Mouse (Mus musculus) ES-Bruce4 (cell line): ENCODE measurements around the gene Gpr27. TPM values are rescaled to one million over a fixed set of nuclear protein-coding genes. Genes with fewer than 3 reads are reported as not detected.
A peak's percentile ranks its signal among the peaks of the same experiment; 100 is the strongest.

ENCODE experiments used
- H3K27ac ChIP-seq: 2 replicates; pipeline ENCODE4 v1.5.1; 2012; ENCODE audit warnings: low read length, inconsistent platforms; ENCODE audit not compliant: insufficient read depth
- H3K27me3 ChIP-seq: 2 replicates; pipeline ENCODE4 v1.6.1; 2012; ENCODE audit warnings: mild to moderate bottlenecking, low read length, inconsistent platforms; ENCODE audit not compliant: control insufficient read depth, poor library complexity, insufficient read depth, severe bottlenecking
- H3K36me3 ChIP-seq: 2 replicates; pipeline ENCODE4 v1.6.1; 2012; ENCODE audit warnings: inconsistent platforms, mild to moderate bottlenecking, low read length, moderate library complexity; ENCODE audit not compliant: control insufficient read depth, poor library complexity, insufficient read depth, severe bottlenecking
- H3K4me1 ChIP-seq: one replicate; pipeline ENCODE4 v1.8.1; 2011; ENCODE audit warnings: low read length; ENCODE audit not compliant: control insufficient read depth, insufficient read depth
- H3K4me3 ChIP-seq: 2 replicates; pipeline ENCODE4 v1.5.1; 2011; ENCODE audit warnings: low read depth, mild to moderate bottlenecking, low read length
- H3K9ac ChIP-seq: 2 replicates; pipeline ENCODE4 v1.6.1; 2012; ENCODE audit warnings: low read depth, mild to moderate bottlenecking, inconsistent platforms; ENCODE audit not compliant: poor library complexity, severe bottlenecking
- H3K9me3 ChIP-seq: replicated peaks from 2 replicates; pipeline ENCODE4 v1.6.1; 2012; ENCODE audit warnings: mild to moderate bottlenecking, low read length, inconsistent platforms; ENCODE audit not compliant: control insufficient read depth, poor library complexity, insufficient read depth, severe bottlenecking
- CTCF ChIP-seq: IDR thresholded peaks from one replicate; pipeline ENCODE4 v1.8.1; 2011; ENCODE audit warnings: low read depth, low read length
- EP300 ChIP-seq: IDR thresholded peaks from 2 replicates; pipeline ENCODE4 v1.6.1; 2011; ENCODE audit warnings: low read depth, low read length; ENCODE audit not compliant: insufficient read depth
- POLR2A ChIP-seq: IDR thresholded peaks from one replicate; pipeline ENCODE4 v1.8.1; 2011; ENCODE audit warnings: low read length; ENCODE audit not compliant: insufficient read depth
- polyA plus RNA-seq: library from polyadenylated mRNA; stranded (reverse); fragments of >200 nt; gene quantifications from 2 replicates; pipeline ENCODE4 v1.2.4, GENCODE M21; 2011; ENCODE audit warnings: low read depth; ENCODE audit not compliant: missing spikeins, insufficient read depth, insufficient read length

Gpr27 gene
- 2.1 and 2.9 TPM in 2 replicates for polyA plus RNA-seq

DNA sequence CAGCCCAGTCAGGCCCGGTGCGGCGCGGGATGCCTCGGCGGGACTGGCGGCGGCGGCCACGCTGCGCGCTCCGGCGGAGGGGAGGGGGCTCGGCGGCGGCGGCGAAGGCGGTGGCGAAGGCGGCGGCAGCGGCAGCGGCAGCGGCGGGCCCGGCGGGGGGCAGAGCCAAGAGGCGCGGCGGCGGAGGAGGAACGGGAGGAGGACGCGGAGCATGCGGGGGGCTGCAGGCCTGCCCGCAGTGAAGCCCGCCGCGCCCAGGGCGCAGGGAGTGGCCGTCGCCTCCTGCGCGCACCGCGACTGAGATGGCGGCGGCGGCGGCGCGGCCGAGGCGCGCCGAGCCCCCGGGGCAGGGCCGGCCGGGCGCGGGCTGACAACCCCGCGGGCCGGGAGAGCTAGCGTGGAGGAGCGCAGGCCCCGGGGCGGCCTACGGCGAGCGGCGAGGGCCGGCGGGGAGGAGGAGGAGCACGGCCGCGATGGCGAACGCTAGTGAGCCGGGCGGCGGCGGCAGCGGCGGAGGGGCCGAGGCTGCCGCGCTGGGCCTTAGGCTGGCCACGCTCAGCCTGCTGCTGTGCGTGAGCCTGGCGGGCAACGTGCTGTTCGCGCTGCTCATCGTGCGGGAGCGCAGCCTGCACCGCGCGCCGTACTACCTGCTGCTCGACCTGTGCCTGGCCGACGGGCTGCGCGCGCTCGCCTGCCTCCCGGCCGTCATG is at the start of gene Gpr27:
Gene Gpr27, plus strand, starts transcription at position 474 of the 710 bp plus-strand sequence.
- H3K9me3 ChIP-seq = no peaks in the 10 kb centered on the region
- peaks cover 5% of the 10 kb centered on the region; the same call in 1 of the 2 replicates for H3K27me3 ChIP-seq
- no peak for TF ChIP-seq EP300
- no peak for TF ChIP-seq CTCF
- TF ChIP-seq POLR2A = no peak
- H3K4me1 ChIP-seq = no peaks in the 10 kb centered on the region
- no peak within 1 kb of the TSS for H3K27ac ChIP-seq
- H3K9ac ChIP-seq = peak within 1 kb of the TSS; percentile 88
- no peaks in the 10 kb centered on the region for H3K36me3 ChIP-seq
- peak within 1 kb of the TSS; percentile 88 for H3K4me3 ChIP-seq

DNA sequence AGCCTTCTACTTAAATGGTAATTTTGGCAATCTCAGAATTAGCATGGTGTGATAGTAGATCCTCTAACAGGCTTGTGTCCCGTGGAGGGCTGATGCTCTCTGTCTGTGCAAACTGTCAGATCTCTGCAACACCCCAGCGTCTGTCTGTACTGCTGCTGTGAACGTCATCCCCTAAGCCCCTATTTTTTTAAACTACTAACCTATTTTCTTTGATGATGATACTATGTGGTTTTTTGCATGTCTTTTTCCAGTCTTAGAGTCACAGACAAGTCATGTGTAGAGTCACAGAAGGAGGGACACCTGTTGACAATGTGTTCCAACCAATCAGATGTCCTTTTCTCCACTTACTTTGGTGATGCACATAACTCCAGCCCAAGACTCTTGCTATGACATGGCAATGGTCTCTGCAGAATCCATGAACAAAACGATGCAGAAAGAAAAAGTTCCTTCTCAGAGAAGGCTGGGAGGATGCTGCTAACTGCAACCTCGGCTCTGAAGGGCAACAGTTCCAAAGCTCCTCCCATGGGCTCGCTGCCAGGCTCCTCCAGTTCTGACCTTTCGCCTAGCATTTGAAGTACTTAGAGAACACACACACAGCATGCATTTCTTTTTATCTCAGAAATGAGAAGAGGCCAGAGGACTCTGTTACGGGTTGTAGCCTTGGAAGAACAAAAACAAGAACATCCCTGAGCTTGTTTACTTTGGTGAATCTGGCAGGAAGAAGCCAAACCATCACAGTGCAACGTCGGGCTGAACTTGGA is 48.9 kb upstream of the Gpr27 start:
- Histone ChIP-seq H3K27me3 (no peaks in the 10 kb centered on the region), H3K27ac (no peak overlapping the region), H3K9me3 (no peaks in the 10 kb centered on the region), H3K9ac (no peak overlapping the region), H3K4me3 (no peak overlapping the region), H3K4me1 (no peaks in the 10 kb centered on the region), H3K36me3 (no peaks in the 10 kb centered on the region)
- TF ChIP-seq CTCF (no peak), EP300 (no peak), POLR2A (no peak)

GRCm38 (mm10) chr6:99644386-99644785 is 48.1 kb upstream of the Gpr27 start:
- Histone ChIP-seq H3K36me3 (no peaks in the 10 kb centered on the region), H3K4me3 (no peak overlapping the region), H3K9me3 (no peaks in the 10 kb centered on the region), H3K9ac (no peak overlapping the region), H3K4me1 (no peaks in the 10 kb centered on the region), H3K27ac (no peak overlapping the region), H3K27me3 (no peaks in the 10 kb centered on the region)
- TF ChIP-seq CTCF (no peak), EP300 (no peak), POLR2A (no peak)

DNA sequence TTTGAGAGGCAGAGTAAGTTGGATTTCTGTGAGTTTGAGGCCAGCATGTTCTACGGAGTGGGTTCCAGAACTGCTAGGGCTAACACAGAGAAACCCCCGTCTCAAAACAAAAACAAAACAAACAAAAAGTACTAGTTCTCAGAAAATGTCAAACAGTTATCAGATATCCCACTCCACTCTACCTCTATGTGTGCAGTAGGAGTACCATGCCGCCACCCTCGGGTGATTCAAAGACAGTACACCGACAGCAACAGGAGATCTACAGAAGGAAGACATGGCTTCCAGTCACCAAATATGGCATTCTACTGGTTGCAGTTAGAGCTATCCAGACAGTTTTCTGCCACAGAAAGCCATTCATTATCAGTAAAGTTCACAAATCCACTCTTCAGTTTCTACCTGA is 47.6 kb upstream of the Gpr27 start:
- TF ChIP-seq EP300 (no peak), POLR2A (no peak), CTCF (no peak)
- Histone ChIP-seq H3K9me3 (no peaks in the 10 kb centered on the region), H3K4me1 (no peaks in the 10 kb centered on the region), H3K9ac (no peak overlapping the region), H3K36me3 (no peaks in the 10 kb centered on the region), H3K4me3 (no peak overlapping the region), H3K27me3 (no peaks in the 10 kb centered on the region), H3K27ac (no peak overlapping the region)

DNA sequence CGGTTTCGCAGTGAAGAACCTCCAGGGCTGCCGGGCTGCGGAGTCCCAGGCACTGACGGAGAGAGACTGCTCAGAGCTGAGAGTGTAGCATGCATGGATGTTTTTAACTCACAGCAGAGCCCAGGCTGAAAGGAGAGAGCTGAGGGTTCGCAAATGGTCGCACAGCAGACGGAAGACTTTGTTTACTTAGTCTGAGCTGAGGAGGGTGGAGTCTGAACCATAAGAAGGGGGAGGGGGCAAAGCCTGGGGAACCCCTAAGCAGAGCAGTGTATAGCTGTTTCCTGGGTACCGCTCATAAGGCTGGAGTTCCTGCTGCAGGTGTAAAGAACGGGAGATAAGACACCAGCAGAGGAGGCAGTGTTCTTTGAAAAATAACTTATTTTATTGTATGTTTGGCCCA is 46.1 kb upstream of the Gpr27 start:
- H3K27ac ChIP-seq = no peak overlapping the region
- H3K9ac ChIP-seq = no peak overlapping the region
- no peak overlapping the region for H3K4me3 ChIP-seq
- TF ChIP-seq CTCF = no peak
- no peak for TF ChIP-seq POLR2A
- no peak for TF ChIP-seq EP300
- no peaks in the 10 kb centered on the region for H3K36me3 ChIP-seq
- no peaks in the 10 kb centered on the region for H3K4me1 ChIP-seq
- no peaks in the 10 kb centered on the region for H3K9me3 ChIP-seq
- H3K27me3 ChIP-seq = no peaks in the 10 kb centered on the region

GRCm38 (mm10) chr6:99649307-99649706 is 43.2 kb upstream of the Gpr27 start:
- H3K9ac ChIP-seq = no peak overlapping the region
- no peaks in the 10 kb centered on the region for H3K36me3 ChIP-seq
- H3K4me3 ChIP-seq = no peak overlapping the region
- no peak overlapping the region for H3K27ac ChIP-seq
- no peak for TF ChIP-seq CTCF
- H3K27me3 ChIP-seq = no peaks in the 10 kb centered on the region
- no peaks in the 10 kb centered on the region for H3K4me1 ChIP-seq
- no peaks in the 10 kb centered on the region for H3K9me3 ChIP-seq
